Mouse (Mus musculus) ovary, adult 2 months (tissue): ENCODE data around the gene Chst10. TPM values are rescaled to one million over a fixed set of nuclear protein-coding genes. Genes with fewer than 3 reads are reported as not detected.

ENCODE experiments used
- polyA plus RNA-seq: library from polyadenylated mRNA; depleted of rRNA; stranded (reverse); fragments of >200 nt; gene quantifications from 2 replicates; pipeline ENCODE4 v1.2.3, GENCODE M21; 2012; rRNA removed

Gene Chst10
- polyA plus RNA-seq = 5.2 and 8.1 TPM in 2 replicates

DNA sequence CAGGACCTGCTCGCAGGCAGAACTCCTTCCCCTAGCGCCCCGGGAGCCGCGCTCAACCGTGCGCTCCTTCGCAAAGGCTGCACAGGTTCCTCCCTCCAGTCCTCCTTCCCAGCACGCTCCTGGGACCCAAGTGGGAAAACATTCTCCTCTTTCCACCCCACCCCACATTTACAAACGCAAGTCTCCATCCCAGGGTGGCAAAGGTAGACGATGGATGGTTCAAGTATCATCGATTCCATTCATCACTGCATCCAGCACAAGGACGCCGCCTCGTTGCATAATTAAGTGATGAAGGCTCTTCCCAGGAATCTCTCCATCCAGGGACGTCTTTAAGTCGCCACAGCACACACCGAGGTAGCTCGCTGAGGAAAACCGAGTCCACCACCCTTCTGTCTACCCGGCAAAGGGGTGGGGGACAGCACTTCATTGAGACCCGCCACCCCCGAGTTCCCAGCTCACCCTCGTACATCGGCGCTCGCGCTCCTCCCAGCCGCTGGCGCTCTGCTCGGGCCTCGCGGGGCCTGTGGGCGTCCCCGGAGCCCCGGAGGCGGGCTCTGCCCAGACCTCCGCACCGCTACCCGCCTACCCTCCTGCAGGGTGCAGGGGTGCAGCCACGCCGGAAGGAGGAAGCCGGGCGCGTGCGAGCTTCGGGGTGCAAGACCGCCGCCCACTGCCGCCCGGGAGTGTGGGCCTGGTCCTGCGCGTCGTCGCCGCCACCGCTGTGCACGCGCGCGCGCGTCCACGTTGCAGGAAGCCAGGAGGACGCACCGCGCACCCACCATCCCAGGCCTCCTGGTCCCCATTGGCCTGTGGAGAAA, at the start of gene Chst10:
Gene Chst10 (minus strand): TSS at position 731 of the 818 bp plus-strand sequence.

DNA sequence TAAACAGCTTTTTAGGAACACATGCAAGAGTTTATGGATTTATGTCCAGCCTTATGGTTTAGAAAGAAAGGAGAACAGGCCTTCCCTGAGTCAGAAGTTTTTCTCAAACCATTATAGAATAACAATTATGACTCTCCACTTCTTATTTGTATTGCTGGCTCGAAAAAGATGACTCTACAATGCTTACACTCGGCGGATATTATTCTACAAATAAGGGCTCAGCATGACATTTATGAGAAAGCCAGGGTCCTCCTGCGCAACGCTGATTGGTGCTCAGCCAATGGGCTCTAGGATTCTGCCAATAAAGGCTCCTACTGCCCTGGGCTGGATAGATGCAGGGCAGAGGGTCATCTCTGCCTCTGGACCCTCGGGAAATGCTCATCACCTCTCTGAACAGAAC, 40.9 kb upstream of the Chst10 start, which contains the start of gene Nms:
Gene Nms (plus strand): TSS at position 301 of the 400 bp plus-strand sequence.

DNA sequence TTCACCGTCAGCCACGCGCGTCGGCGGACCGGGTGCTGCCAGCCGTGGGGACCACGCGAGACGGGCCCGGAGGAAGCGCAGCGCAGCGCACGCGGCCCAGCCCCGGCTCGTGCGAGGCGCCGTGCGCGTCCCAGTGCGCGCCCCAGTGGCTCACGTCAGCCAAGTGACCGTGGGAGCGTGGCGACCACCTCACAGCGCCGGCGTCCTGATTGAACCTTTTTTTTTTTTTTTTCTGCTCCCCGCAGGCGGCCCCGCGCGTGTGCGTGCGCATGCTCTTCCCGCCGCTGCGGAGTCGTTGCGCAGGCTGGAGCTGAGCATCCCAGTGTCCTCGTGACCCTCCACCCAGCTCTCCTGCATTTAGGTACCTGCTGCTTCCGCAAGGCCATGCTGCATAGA, 61.5 kb downstream of the Chst10 start, which contains the start of gene Lonrf2:
Gene Lonrf2 (minus strand): TSS at position 235 of the 396 bp plus-strand sequence.

Other genes starting within 250 kb of the Chst10 start
- gene Aff3, start 233.2 kb downstream of the Chst10 start, polyA plus RNA-seq = 21.6 and 24.2 TPM in 2 replicates
- gene Lonrf2, start 61.5 kb downstream of the Chst10 start, polyA plus RNA-seq = 2.3 and 3.3 TPM in 2 replicates
- gene Nms, start 41.0 kb upstream of the Chst10 start, polyA plus RNA-seq = not detected in 2 replicates
- 18.1 and 24.4 TPM in 2 replicates for gene Pdcl3, start 87.4 kb upstream of the Chst10 start, polyA plus RNA-seq